Mouse (Mus musculus) liver, adult 2 months (tissue): ENCODE measurements at regions not wholly inside any gene's neighbourhood (a gene's known extent, or its start where the extent isn't known, plus 50 kb on each side); places are given as distances from the start of the nearest gene placed in this dataset.

Experiments
- CTCF ChIP-seq: fragments of 200-500 bp; IDR thresholded peaks from 2 replicates; pipeline ENCODE4 v1.5.1; 2011; ENCODE audit warnings: low read depth, low read length, control low read depth
- POLR2A ChIP-seq: fragments of 200-500 bp; IDR thresholded peaks from 2 replicates; pipeline ENCODE4 v1.6.1; 2011; ENCODE audit warnings: low read length, control low read depth; ENCODE audit not compliant: insufficient read depth; ENCODE audit errors: extremely low read depth

GRCm38 (mm10) chr6:103028150-103028549 is 455.2 kb upstream of the Cntn3 start:
- TF ChIP-seq CTCF (no peak), POLR2A (no peak)
